Mouse (Mus musculus): ENCODE data around the gene Slc35c1. TPM values are rescaled to one million over a fixed set of nuclear protein-coding genes. Genes with fewer than 3 reads are reported as not detected.

Gene Slc35c1
- total RNA-seq, 2 experiments from 2014 or later = 7.1 to 9.2 TPM

- no peak for ATAC-seq (replicated peaks; ENCODE audit: low FRiP score, poor library complexity, severe bottlenecking)
Observed at GRCm38 (mm10) chr2:92421723-92422387, 38.5 kb downstream of the Slc35c1 start.

- ATAC-seq (replicated peaks; ENCODE audit: low FRiP score, poor library complexity, severe bottlenecking) = no peak
Observed at GRCm38 (mm10) chr2:92411705-92412104, 48.6 kb downstream of the Slc35c1 start.

GRCm38 (mm10) chr2:92408309-92409045 is 51.9 kb downstream of the Slc35c1 start:
- no peak for ATAC-seq (replicated peaks; ENCODE audit: low FRiP score, poor library complexity, severe bottlenecking)

- no peak for ATAC-seq (replicated peaks; ENCODE audit: low FRiP score, poor library complexity, severe bottlenecking)
Observed at GRCm38 (mm10) chr2:92405687-92406086, 54.7 kb downstream of the Slc35c1 start.

GRCm38 (mm10) chr2:92404737-92405136 is 55.6 kb downstream of the Slc35c1 start:
- ATAC-seq (replicated peaks; ENCODE audit: low FRiP score, poor library complexity, severe bottlenecking) = no peak

GRCm38 (mm10) chr2:92403776-92404319 is 56.5 kb downstream of the Slc35c1 start:
- ATAC-seq (replicated peaks; ENCODE audit: low FRiP score, poor library complexity, severe bottlenecking) = no peak

Other genes starting within 250 kb of the Slc35c1 start
- 13.3 TPM in 1 of 2 replicates, not detected in the other for gene Pex16, start 85.9 kb downstream of the Slc35c1 start, total RNA-seq (2015; ENCODE audit: low replicate concordance)
- gene Pex16, start 85.9 kb downstream of the Slc35c1 start, total RNA-seq (2017; ENCODE audit: low replicate concordance) = 3.3 and 4.2 TPM in 2 replicates
- gene Large2, start 85.7 kb downstream of the Slc35c1 start, total RNA-seq (2015; ENCODE audit: low replicate concordance) = not detected in 2 replicates
- not detected in 2 replicates for gene Large2, start 85.7 kb downstream of the Slc35c1 start, total RNA-seq (2017; ENCODE audit: low replicate concordance)
- 1.3 TPM in 1 of 2 replicates, not detected in the other for gene 1700029I15Rik, start 78.0 kb downstream of the Slc35c1 start, total RNA-seq (2015; ENCODE audit: low replicate concordance)
- gene 1700029I15Rik, start 78.0 kb downstream of the Slc35c1 start, total RNA-seq (2017; ENCODE audit: low replicate concordance) = not detected in 2 replicates
- not detected in 2 replicates for gene Mapk8ip1, start 59.3 kb downstream of the Slc35c1 start, total RNA-seq (2015; ENCODE audit: low replicate concordance)
- gene Mapk8ip1, start 59.3 kb downstream of the Slc35c1 start, total RNA-seq (2017; ENCODE audit: low replicate concordance) = 0.13 TPM in 1 of 2 replicates, not detected in the other
- 1.8 and 5.0 TPM in 2 replicates for gene Cry2, start 26.5 kb downstream of the Slc35c1 start, total RNA-seq (2015; ENCODE audit: low replicate concordance)
- 1.9 and 2.7 TPM in 2 replicates for gene Cry2, start 26.5 kb downstream of the Slc35c1 start, total RNA-seq (2017; ENCODE audit: low replicate concordance)
- gene Chst1, start 139.2 kb upstream of the Slc35c1 start, total RNA-seq (2015; ENCODE audit: low replicate concordance) = not detected in 2 replicates
- gene Chst1, start 139.2 kb upstream of the Slc35c1 start, total RNA-seq (2017; ENCODE audit: low replicate concordance) = not detected in 2 replicates

All from erythroid progenitor cell, adult 5-6 weeks (primary cell).